Mouse (Mus musculus): Measurements from ENCODE around the gene 2410004B18Rik.
A peak's percentile ranks its signal among the peaks of the same experiment; 100 is the strongest.

Gene 2410004B18Rik

DNA sequence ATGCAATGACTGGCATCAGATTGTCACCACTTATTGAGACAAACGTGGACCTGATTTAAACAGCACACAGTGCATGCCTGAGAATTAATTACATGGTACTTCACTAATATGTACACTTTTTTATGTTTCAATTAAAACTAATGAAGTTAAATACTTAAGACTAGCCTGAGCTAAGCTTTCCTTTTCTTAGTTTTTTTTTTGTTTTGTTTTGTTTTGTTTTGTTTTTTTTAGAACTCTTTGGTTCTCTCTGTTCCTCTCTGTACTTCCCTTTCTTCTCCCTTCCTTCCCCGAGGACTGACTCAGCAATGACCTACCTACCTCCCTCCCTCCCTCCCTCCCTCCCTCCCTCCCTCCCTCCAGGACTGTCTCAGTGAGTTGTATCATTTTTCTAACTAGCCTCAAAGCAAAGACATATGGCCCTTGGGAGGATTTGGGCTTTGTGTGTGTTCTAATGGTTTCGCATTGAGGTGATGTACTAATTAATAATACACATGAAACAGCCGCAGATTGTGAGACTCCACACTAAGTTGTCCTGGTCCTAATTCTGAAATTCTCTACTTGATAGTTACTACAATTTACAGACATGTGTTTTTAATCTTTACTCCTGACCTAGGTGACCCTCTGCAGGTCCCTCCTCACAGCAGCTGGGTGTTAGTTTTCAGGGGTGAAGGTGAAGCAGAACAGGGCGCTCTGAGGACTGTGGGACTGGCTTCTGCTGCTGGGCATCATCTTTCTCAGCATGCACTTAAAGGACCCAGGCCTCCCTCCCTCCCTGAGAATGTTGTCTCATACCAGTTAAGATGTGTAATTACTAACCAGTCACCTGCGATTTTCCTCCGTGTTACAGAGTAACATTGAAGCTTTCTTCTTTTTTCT, 8.1 kb upstream of the 2410004B18Rik start:
- DNase-seq (ENCODE audit: low spot score) = no peak

DNA sequence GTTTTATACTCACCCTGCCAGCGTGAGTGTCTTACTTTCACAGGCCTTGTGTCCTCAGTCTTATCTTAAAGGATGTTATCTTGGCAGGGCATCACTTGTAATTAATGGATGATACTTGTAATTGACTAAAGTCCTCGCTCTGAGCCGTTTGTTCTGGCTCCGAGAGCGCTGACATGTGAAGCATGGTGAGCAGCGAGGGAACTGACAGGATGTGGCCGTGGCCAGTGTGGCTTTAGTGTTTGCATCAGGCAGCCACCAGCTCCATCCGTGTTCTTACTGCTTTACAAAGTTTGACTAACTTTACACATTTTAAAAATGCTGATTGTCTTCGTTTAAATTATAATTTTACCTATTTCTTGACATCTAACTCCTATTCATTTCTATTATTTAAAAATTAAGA, 4.0 kb upstream of the 2410004B18Rik start:
- no peak for DNase-seq (ENCODE audit: low spot score)

DNA sequence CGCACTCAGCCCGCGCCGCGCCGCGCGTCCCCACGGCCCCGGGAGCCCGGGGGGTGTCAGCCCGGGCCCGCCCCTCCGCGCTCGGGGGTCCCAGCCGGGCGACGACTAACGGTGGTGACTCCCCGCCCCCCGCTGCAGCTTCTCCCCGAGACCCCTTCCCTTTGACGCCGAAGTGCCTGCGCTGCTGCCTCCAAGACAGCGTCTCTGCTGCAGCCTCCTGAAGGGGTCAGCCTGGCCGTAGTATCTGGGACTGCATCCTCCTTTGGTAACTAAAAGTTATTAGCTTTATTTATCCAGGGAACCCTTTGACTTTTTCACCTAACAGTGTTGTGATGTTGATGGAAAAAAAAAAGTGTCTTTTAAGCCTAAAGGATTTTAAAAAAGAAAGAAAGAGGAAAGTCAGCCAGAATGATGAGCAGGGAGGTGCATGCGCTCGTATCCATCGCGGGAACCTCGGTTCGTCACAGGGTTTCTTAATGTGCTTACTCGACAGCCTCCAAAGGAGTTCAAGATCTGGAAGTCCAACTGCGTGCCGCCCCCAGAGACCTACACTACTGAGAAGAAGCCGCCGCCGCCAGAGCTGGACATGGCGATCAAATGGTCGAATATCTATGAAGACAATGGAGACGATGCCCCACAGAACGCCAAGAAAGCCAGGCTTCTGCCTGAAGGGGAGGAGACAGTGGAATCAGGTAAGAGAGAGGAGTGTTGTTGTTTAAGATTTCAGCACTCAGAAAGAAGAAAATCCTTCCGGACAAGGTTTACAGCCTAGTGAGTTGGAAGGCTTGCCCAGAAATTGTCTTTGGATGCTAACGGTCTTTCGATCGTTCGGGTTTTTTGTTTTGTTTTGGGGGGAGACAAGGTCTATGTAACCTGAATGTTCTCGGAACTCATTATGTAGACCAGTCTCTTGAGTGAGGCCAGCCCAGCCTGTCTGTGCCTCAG, 863 bp downstream of the 2410004B18Rik start:
- DNase-seq (ENCODE audit: low spot score) = no peak

DNA sequence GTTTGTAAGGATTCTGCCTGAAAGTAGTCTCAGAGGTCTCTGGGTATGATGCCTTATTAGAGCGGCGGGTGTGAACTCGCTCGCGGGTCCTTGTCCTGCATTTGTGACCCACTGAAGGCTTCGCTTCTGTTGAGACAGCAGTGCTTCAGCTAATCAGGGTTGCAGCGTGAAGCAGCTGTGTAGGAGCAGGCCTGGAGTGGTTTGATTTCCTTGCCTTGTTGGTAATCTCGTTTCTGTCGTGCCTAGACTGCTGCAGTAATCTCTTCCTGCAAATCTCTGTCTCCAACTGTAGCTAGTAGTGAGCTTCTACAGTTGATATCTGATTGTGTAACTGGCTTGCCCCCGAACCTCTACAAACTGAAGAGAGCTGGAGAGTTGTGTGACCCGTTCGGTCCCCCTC, 1.6 kb downstream of the 2410004B18Rik start:
- no peak for DNase-seq (ENCODE audit: low spot score)

DNA sequence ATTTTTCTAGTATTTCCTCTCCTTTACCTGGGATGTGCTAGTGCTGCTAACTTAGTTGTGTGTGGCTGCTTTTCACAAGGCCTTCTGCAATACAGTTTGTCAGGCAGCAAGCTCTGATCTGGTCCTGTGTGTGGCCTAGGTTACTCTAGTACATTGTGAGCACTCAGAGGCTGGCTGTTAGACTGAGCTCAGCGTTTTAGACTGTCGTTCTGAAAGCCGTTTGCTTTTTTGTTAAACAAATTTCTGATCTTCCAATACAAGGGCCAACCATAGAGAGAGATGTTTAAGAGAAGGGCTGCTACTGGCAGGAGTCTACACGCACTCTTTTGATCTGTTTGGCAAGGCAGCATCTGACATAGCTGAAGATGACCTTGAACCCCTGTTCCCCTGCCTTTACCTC, 2.2 kb downstream of the 2410004B18Rik start:
- no peak for DNase-seq (ENCODE audit: low spot score)

DNA sequence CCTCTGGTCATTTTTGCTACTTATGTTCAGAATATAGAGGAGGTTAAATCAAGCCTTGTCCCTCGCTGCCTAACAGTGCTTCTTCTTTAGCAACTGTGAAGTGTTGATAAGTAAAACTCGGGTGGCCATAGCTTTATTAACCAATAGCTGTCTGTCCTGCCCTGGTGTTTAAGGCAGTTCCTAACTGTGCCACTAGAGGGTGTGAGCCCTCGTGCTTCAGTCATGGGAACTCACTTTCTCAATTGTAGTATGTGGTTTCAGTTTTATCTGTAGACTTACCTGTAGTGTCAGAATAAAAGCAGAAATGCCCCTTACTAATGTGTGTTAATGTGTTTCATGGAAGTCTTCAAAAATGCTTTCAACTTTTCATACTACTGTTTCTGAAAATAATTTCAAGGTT, 4.2 kb downstream of the 2410004B18Rik start:
- peak; percentile 53 for DNase-seq (ENCODE audit: low spot score)

DNA sequence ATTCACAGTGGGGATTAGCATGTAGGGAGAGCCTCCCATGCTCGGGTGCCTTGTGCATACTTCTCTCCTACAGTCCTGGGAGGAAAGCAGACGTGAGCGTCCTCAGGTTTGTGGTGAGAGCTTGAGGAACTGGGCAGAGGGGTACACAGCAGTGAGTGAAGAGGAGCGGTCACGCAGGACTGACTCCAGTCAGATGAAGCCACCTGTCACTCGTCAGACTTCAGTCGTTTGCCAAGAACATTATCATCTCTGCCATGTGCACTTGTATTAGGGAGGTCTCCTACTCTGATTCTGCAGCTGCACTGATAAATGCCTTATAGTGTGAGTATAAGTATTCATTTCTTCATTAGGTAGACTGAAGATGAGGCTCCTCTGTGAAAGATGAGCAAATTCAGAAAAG, 6.5 kb downstream of the 2410004B18Rik start:
- no peak for DNase-seq (ENCODE audit: low spot score)

DNA sequence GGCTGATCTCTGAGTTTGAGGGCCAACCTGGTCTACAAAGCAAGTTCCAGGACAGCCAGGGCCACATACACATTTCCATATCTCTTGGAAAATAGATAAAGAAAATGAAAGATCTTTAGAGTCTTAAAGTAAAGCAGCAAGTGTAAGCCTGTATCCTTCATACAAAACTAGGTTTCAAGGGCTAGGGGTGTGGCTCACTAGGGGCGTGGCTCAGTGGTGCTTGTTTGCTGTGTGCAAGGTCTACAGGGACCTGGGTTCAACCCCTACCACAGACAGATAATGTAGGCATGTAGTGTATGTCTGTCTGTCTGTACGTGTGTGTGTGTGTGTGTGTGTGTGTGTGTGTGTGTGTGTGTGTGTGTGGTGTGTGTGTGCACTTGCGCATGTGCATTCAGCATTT, 8.1 kb downstream of the 2410004B18Rik start:
- no peak for DNase-seq (ENCODE audit: low spot score)

DNA sequence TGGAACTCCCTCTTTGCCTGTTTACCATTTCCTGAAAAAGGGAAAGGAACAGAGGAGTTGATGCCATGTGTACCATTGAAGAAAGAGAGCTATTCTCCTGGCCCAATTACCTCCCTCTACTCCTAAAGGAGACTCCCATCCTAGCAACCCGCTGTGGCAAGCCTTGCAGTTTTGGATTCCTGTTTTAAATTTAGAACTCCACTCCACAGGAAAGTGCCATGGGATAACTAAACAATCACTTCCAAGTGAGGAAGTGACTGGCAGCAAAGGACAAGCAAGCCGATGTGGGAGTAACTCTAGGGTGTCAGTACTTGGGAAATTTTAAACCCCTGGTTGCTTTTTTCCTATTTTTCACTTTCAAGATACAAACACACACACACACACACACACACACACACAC, 8.8 kb downstream of the 2410004B18Rik start:
- no peak for DNase-seq (ENCODE audit: low spot score)

DNA sequence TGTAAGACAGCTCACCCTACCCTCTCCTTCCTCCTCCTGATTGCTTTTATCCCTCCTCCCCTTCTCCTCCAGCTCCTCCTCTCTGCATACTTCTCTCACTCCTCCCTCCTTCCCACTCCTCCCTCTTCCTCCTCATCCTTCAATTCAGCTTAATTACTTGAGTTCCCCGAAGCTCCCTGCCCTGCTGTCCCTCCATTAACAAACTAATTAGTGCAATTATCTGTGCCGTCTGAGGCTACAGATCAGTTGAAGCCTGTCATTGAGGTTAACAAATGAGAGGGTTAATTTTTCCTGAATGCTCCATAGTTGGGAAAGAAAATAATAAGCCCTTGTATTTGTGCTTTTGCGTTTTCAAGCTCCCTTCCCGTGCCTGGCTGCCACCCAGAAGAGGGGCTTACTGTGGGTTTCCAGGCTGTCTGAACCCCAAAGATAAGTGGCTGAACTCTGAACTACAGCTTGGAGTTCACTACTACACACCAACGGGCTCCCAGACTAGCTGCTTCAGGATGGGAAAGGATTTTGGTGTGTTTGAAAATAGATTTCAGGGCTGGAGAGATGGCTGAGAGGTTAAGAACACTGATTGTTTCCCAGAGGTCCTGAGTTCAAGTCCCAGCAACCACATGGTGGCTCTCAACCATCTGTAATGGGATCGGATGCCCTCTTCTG, 9.9 kb downstream of the 2410004B18Rik start:
- DNase-seq (ENCODE audit: low spot score) = no peak

DNA sequence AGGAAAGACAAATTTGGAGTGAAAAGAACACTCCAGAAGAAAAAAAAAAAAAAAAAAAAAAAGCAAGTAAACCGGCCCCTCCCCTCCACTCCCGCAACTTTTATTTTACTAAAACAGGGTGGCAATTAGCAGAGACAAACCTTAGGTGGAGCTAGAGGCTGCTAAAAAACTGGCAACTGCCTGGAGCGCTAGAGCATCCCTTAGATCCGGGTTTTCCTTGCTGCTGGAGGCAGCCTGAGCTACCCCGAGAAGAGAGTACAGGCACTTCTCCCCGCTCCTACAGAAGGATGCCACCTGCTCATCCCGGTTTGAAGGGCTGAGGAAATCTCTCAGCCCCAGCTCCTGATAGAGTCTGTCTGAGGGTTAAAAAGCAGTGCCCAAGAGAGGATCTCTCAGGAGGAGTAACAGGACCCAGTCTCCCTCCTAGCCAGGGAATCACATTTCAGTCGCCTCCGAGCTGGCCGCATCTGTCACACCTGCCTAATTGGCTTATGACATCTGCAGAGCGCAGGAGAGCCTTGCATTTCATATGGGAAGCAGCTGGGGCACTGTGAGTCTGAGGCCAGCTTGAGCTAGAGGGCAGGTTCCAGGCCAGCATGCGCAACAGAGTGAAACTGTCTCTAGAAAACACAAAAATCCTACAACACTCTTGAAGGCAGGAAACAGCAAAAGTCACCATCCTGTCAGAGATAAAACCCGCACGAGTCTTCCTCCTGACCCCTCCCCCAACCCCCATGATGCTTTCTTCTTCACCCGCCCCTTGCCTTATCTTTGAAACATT, 12.4 kb downstream of the 2410004B18Rik start:
- DNase-seq (ENCODE audit: low spot score) = peak; percentile 43

DNA sequence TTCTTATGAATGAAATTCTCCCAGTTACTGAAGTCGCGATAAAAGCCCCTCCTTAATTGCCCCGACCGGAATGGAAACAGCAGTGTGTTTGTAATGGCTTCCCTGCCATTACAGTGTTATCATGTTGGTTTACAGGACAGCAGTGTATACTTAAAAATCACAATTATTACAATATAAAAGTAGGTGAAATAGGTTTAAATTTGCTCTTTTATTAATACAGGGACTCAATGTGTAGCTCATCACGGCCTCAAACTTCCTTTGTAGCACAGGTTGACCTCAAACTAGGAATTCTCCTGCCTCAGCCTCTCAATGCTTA, 13.0 kb downstream of the 2410004B18Rik start:
- DNase-seq (ENCODE audit: low spot score) = no peak

DNA sequence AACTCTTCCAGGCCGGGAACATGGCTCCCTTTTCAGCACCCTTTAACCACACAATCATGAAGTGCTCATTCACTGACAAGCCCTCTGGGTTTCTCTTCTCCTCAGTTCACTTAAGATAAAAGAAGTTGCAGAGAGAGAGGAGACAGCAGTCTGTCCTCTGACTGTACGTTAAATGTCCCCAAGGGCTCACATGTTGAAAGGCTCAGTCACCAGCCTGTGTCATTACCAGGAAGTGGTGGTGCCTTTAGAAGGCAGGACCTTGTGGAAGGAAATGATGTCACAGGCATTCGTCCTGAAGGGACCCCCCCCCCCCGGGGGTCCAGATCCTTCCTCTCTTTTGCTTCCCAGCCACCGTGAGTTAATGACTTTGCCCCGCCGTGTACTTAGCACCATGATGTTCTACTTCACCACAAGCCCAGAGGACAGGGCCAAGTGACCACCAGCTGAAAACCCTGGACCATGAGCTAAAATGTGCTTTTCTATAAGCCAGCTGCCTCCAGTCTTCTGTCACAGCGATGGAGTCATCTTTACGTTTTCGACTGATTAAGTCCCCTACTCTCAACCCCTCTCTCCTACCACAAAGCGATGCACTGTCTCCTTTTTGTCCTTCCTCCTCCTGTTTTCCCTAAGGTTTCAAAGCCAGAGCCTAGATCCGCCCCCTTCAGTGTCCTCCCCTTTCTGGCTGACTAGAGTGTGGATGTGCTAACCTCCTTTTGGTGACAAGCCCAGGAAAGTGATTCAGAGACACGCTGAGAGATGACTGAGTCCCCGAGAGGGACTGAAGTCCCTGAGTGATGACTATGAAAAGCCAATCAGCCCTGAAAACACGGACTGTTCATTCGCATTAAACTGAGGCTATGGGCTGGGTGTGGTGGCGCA, 13.7 kb downstream of the 2410004B18Rik start:
- DNase-seq (ENCODE audit: low spot score) = no peak

DNA sequence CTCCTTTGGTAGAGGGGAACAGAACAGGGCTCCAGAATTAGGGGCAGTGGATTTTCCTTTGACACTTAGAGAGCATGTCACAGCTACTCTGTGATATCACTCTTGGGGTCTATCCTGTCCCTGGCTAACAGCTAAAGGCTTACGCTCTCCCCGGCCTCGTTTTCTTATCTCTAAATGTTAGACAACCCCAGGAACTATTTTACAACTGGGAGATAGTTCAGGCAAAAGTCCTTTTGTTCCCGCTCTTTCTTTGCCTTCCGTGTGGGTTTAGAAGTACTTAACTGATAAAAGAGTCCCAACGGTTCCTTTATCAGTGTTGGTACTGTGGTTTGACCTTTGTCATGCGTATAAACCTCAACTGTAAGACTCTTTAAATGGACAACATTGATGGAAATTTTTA, 15.1 kb downstream of the 2410004B18Rik start:
- DNase-seq (ENCODE audit: low spot score) = no peak

DNA sequence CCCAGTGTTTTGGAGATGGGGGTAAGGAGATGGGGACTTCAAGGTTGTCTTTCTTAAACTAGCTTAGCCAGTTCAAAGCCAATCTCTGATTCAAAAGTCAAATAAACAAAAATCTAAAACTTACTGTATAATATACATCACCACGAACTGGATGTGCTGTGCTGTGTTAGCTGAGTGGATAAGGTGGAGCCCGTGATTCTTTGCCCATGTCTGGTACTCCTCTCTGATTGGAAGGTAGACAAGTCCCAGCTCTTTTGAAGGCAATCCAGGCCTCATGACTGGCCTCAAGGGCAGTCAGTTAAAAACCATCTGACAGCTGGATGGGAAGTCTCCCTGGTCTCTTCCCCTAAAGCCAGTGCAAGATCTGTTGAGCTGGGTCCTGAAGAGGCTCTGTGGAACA, 15.6 kb downstream of the 2410004B18Rik start:
- no peak for DNase-seq (ENCODE audit: low spot score)

DNA sequence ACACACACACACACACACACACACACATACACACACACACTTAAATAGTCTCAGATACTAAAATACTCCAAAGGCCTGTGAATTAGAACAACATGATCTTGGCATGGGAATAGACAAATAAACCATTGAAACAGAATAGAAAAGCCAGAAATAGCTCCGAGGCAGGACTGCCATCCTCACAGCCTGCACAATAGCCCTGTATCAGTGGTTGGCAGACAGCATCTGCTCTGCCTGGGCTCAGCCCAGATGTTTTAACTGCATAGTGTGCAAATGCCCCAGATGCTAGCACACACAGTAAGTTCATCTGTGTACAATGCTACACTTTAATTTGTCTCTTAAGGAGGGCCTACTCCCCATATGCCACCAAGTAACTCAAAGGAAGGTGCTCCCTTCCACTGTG, 22.0 kb downstream of the 2410004B18Rik start:
- no peak for DNase-seq (ENCODE audit: low spot score)

DNA sequence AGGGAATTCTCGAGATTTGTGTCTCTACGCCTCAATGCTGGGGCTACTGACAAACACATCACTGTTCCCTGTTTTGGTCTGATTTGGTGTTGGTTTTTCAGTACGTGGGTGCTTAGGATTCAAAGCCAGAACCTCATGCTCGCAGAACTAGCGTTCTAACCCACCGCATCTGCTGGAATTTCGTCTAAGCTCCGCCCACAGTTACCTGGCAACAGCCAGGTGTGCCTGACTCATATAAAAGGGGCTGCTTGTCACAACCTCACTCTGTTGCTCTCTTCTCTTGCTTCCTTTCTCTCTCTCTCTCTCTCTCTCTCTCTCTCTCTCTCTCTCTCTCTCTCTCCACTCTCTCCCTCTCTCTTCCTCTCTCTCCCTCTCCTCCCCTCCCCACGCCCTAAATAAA, 24.6 kb downstream of the 2410004B18Rik start:
- no peak for DNase-seq (ENCODE audit: low spot score)

DNA sequence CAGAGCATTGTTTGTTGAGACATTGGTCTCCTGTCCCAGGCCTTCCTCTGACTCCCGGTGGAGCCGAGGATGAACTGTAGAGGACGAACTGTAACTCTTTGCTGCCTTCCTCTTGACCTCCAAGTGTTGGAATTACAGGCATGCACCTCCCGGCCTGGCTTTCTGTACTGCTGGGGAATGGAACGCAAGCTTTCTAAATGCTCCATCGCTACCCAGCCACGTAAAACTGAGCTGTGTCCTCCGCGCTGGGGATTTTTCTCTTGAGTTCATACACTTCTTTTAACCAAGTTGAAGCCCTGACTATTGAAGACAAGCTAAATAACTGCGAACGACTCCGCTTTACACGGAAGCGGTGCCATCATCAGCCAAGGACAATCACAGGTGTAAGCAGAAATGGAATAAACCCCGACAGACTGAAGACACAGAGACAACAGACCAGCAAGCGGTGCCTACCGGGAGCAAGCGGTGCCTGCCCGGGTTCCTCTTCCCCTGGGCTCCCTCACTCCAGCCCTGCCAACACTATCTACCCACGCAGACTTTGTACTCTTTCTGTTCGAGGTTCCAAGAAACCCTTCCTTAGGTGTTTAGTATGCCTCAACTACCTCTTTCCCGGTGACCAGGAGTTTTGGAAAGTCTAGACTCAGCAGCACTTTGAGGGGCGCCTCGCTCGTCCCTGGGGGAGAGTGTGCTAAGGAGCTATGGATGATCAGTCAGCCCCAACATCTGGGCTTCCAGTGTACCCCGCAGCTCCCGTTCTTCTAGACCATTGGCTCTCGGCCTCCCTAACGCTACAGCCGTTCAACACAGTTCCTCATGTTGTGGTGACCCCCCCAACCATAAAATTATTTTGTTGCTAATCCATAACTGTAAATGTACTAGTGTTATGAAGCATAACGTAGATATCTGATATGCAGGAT, 25.5 kb downstream of the 2410004B18Rik start:
- DNase-seq (ENCODE audit: low spot score) = no peak

DNA sequence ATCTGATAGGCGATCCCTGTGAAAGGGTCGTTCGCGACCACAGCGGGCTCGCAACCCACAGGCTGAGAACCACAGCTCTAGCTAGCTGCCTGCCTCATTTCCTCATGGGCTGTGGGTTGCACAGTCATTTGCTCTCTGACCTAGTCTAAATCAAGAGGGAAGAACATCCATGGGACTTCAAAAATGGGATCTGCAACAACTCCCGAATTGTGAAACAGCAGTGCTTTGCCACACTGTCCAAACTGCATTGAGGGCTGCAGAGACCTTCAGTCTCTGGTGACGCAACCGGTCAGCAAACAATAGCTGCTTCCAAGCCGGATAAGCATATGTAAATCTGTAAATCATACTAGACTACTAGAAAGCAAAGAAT, 26.2 kb downstream of the 2410004B18Rik start:
- no peak for DNase-seq (ENCODE audit: low spot score)

DNA sequence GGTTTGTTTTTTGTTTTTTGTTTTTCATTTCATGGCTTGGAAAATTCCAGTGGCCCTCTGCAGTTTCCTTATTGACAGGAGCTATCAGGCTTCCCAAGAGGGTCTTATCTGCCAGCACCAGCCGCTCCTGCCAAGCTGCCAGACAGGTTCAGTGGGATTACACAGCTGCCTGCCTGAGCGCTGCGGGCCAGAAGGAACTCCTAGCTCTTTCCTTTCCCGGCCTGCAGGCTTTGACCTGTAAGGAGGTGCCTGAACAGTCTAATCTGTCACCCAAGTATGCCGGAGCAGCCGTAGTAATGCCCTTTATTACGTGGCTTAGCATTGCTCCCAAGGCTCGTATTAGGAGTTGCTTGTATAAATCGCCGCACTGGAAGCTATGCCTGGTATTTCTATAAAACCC, 26.7 kb downstream of the 2410004B18Rik start:
- DNase-seq (ENCODE audit: low spot score) = peak; percentile 23

Measured in ovary, postnatal 14 days (tissue).